Mouse (Mus musculus) testis, adult 2 months (tissue): Measurements from ENCODE around the gene Ift52. TPM values are rescaled to one million over a fixed set of nuclear protein-coding genes. Genes with fewer than 3 reads are reported as not detected.

ENCODE experiments used
- H3K27ac ChIP-seq: fragments of 200-500 bp; 2 replicates; pipeline ENCODE4 v1.5.1; 2012; ENCODE audit warnings: low read depth, low read length; ENCODE audit not compliant: control insufficient read depth, insufficient read depth
- H3K27me3 ChIP-seq: fragments of 200-500 bp; 2 replicates; pipeline ENCODE4 v1.6.1; 2012; ENCODE audit warnings: mild to moderate bottlenecking, low read length, moderate library complexity; ENCODE audit not compliant: control insufficient read depth, insufficient read depth
- H3K36me3 ChIP-seq: fragments of 200-500 bp; 2 replicates; pipeline ENCODE4 v1.6.1; 2012; ENCODE audit warnings: mild to moderate bottlenecking, low read length; ENCODE audit not compliant: control insufficient read depth, insufficient read depth
- H3K4me1 ChIP-seq: fragments of 200-500 bp; 2 replicates; pipeline ENCODE4 v1.6.1; 2012; ENCODE audit warnings: low read length; ENCODE audit not compliant: control insufficient read depth, insufficient read depth
- H3K4me3 ChIP-seq: fragments of 200-500 bp; 2 replicates; pipeline ENCODE4 v1.5.1; 2012; ENCODE audit warnings: low read depth, mild to moderate bottlenecking, low read length, moderate library complexity, mixed read lengths; ENCODE audit not compliant: control insufficient read depth
- CTCF ChIP-seq: fragments of 200-500 bp; IDR thresholded peaks from 2 replicates; pipeline ENCODE4 v1.5.1; 2012; ENCODE audit warnings: low read depth, mild to moderate bottlenecking, inconsistent platforms, low read length, moderate library complexity; ENCODE audit not compliant: control insufficient read depth, insufficient read depth, insufficient replicate concordance
- POLR2A ChIP-seq: fragments of 200-500 bp; IDR thresholded peaks from 2 replicates; pipeline ENCODE4 v1.6.1; 2012; ENCODE audit warnings: low read depth, mild to moderate bottlenecking, inconsistent platforms, low read length, moderate library complexity; ENCODE audit not compliant: control insufficient read depth
- polyA plus RNA-seq: library from polyadenylated mRNA; depleted of rRNA; stranded (reverse); fragments of >200 nt; gene quantifications from 2 replicates; pipeline ENCODE4 v1.2.3, GENCODE M21; 2012

Gene Ift52
- polyA plus RNA-seq, 1 experiment = 41.0 TPM

DNA sequence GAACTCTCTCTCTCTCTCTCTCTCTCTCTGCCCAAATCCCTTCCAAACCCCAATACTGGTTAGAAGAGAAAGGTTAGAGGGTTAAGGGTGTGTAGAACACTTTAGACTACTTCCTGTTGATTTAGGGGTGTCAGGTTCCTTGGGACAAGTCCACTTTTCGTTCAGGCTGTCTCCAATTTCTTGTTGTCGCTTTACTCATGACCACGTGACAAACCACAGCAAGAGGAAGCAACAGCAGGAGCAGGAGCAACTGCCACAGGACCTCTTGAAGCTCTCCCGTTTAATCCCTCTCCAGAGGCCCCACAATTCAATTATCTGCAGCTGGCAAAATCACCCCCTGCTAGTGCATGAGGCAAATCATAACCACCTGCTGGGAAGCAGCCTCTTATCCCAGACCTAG lies 15.5 kb downstream of the Ift52 start:
- no peaks in the 10 kb centered on the region for H3K4me1 ChIP-seq
- TF ChIP-seq POLR2A (no peak), CTCF (no peak)
- no peaks in the 10 kb centered on the region for H3K27me3 ChIP-seq
- H3K27ac ChIP-seq = no peak overlapping the region
- H3K36me3 ChIP-seq = peaks cover 3% of the 10 kb centered on the region
- no peak overlapping the region for H3K4me3 ChIP-seq

DNA sequence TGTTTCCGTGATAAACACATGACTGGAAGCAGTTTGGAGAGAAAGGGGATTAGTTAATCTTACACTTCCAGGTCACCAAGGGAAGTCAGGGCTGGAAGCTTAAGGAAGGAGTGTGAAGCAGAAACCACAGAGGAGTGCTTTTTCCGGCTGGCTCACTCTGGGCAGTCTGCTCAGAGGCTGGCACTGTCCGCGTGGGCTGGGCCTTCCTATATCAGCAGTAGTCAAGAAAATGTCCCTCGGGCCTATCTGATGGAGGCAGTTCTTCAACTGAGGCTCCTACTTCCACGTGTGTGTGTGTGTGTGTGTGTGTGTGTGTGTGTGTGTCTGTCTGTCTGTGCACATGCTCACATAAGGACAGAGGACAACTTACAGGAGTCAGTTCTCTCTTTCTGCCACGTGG lies 22.8 kb downstream of the Ift52 start:
- no peaks in the 10 kb centered on the region for H3K4me1 ChIP-seq
- no peak overlapping the region for H3K4me3 ChIP-seq
- peaks cover 3% of the 10 kb centered on the region for H3K36me3 ChIP-seq
- H3K27me3 ChIP-seq = no peaks in the 10 kb centered on the region
- TF ChIP-seq CTCF (no peak), POLR2A (no peak)
- H3K27ac ChIP-seq = no peak overlapping the region

DNA sequence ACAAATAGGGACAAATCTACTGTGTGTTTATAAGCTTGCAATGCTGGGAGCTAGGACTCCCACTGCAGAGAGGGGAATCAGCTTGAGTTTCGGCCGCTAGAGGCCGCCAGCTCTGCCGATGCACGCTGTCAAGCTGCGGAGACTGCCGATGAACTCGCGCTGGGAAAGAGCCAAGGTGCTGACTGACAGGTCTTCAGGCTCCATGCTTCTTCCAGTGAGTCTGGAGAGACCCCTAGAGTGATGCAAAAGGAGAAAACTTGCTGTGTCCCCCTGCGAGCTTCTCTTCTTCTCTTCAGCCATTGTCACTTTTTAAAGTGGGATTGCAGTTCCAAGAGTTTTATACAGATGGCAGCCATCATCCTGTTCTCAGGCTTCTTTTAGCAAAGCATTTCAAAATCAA lies 31.0 kb downstream of the Ift52 start:
- no peaks in the 10 kb centered on the region for H3K27me3 ChIP-seq
- H3K4me3 ChIP-seq = no peak overlapping the region
- no peaks in the 10 kb centered on the region for H3K4me1 ChIP-seq
- TF ChIP-seq POLR2A = no peak
- peak; percentile 58; the same call in 1 of the 2 replicates for TF ChIP-seq CTCF
- H3K36me3 ChIP-seq = peaks cover 1% of the 10 kb centered on the region; the same call in 1 of the 2 replicates
- no peak overlapping the region for H3K27ac ChIP-seq

DNA sequence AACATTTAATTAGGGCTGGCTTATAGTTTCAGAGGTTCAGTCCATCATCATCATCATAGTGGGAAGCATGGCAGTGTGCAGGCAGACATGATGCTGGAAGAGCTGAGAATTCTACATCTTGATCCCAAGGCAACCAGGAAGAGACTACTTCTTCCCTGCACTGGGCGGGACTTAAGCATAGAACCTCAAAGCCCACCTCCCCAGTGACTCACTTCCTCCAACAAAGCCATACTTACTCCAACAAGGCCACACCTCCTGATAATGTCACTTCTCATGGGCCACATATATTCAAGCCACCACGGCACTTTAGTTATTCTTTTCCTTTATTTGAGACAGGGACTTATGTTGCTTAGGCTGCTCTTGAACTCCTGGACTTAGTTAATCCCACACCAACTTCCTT lies 32.0 kb downstream of the Ift52 start:
- Histone ChIP-seq H3K4me1 (peaks cover 5% of the 10 kb centered on the region), H3K27ac (no peak overlapping the region), H3K27me3 (no peaks in the 10 kb centered on the region), H3K36me3 (peaks cover 1% of the 10 kb centered on the region; the same call in 1 of the 2 replicates), H3K4me3 (no peak overlapping the region)
- TF ChIP-seq POLR2A (no peak), CTCF (no peak)

DNA sequence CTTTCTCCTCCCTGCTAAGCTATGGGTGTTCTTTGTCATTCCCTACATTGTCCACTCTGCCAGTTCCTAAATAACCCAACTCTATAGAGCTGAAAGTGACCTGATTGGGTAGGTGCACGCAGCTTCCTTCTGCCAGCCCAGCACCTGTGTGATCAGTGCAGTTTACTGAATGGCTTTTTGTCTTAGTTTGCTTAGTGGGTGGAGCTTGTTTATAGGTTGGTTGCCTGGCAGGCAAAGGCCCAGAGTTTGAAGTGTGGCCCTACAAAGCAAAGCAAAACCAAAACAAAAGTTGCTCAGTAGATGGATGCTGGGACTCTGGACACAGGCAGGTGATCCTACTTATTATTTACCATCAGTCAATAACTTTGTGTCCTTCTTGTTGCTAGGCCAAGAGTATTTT lies 34.5 kb downstream of the Ift52 start:
- Histone ChIP-seq H3K27me3 (no peaks in the 10 kb centered on the region), H3K27ac (no peak overlapping the region), H3K4me3 (no peak overlapping the region), H3K36me3 (peaks cover 1% of the 10 kb centered on the region; the same call in 1 of the 2 replicates), H3K4me1 (peaks cover 16% of the 10 kb centered on the region)
- TF ChIP-seq POLR2A = no peak
- TF ChIP-seq CTCF = no peak

DNA sequence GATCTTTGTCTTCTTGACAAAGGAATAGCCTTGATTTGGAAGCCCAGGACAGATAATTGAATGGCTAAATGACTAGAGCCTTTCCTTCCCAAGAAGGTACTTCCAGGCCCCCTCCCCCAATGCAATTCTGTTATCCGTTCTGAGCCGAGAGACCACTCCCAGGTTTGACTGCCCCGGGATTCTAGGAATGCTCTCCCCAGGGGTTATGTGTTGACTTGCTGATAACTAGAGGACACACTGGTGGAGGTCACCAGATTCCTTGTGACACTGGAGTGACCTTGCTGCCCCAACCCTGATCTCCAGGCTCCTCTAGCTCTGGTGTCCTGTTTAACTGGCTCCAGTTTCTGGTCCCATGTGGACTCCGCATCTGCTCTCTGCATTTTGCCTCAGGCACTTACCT lies 34.9 kb downstream of the Ift52 start:
- Histone ChIP-seq H3K4me3 (no peak overlapping the region), H3K36me3 (no peaks in the 10 kb centered on the region), H3K27me3 (no peaks in the 10 kb centered on the region), H3K27ac (no peak overlapping the region), H3K4me1 (peaks cover 16% of the 10 kb centered on the region)
- TF ChIP-seq POLR2A (no peak), CTCF (no peak)

DNA sequence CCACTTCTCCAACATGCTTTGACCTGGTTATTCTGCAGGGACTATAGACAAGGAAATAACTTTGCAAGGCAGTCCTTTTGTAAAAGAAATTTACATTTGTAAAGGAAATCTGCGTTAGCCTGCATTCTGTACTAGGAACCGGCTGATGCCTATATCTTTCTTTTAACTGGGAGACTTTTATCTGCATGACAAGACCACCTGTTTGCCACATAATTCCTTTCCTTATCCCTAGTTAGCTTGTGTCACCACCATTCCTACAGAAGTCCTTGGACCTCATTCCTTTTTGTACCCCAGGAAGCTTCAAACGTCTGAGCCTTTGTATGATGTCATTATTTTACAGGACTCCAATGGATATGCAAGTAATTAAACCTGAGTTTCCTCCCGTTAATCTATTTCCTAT lies 35.7 kb downstream of the Ift52 start:
- no peak overlapping the region for H3K27ac ChIP-seq
- H3K4me3 ChIP-seq = no peak overlapping the region
- H3K4me1 ChIP-seq = peaks cover 16% of the 10 kb centered on the region
- TF ChIP-seq CTCF = no peak
- no peak for TF ChIP-seq POLR2A
- no peaks in the 10 kb centered on the region for H3K36me3 ChIP-seq
- no peaks in the 10 kb centered on the region for H3K27me3 ChIP-seq

DNA sequence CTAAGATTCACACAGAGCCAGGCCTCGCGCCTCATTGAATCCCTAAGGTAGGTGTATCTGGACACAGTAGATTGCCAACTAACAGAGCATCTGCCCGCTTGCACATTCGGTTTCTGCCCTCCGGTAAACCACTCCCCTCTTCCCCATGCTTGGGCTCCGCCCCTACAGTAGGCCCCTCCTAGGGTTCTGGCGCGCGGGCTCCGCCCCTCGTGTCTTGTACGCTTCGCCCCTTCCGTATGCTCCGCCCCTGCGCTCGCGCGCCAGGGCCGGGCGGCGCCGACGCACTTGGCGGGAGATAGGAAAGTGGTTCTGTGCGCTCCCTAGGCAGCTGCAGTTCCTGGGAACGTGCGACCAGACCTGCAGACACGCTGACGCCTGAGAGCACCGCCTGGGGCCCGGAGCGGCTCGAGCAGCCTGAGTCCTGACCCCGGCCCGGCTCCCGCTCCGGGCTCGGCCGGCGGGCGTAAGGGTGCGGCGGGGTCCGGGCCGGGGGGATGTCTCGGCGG lies 37.2 kb downstream of the Ift52 start, which contains the start of gene Mybl2:
Gene Mybl2 (plus strand): TSS at position 353 of the 506 bp plus-strand sequence.
- TF ChIP-seq POLR2A (peak; percentile 62; the same call in 1 of the 2 replicates), CTCF (no peak)
- no peaks in the 10 kb centered on the region for H3K27me3 ChIP-seq
- H3K27ac ChIP-seq = no peak within 1 kb of the TSS
- peak within 1 kb of the TSS; percentile 75 for H3K4me3 ChIP-seq
- peaks cover 16% of the 10 kb centered on the region for H3K4me1 ChIP-seq
- H3K36me3 ChIP-seq = no peaks in the 10 kb centered on the region
